Mouse (Mus musculus): ENCODE results near the gene Mlh1.

DNA sequence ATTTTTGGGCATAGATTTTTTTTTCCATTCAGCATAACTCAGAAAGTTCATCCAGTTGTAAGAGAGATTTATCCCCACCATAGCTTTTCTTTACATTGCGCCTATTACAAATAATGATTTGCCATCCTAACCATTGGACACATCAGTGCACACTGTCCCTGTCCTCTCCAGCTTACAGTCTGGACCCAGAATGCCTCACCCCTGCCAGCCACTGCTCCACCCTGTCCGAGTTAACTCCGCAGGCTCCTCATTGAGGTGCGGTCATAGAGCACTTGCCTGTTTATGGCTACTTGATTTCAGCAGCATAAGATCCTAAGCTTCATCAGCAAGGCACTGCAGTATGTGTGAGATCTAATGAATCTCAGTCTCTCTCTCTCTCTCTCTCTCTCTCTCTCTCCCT is 61.2 kb downstream of the Mlh1 start:
- TF ChIP-seq POLR2A (IDR thresholded peaks at IDR 0.05; ENCODE audit: insufficient read length, low read depth) (no peak), USF1 (IDR thresholded peaks at IDR 0.05; ENCODE audit: low read depth) (no peak), MAX (IDR thresholded peaks at IDR 0.05; ENCODE audit: low read depth) (no peak), POLR2AphosphoS2 (IDR thresholded peaks at IDR 0.05; ENCODE audit: insufficient read length, low read depth) (no peak), MYOD1 (IDR thresholded peaks at IDR 0.05; ENCODE audit: control insufficient read depth in 1 of 3, insufficient read length in 2 of 3, low read depth in 2 of 3) (no peak), E2F4 (IDR thresholded peaks at IDR 0.05; ENCODE audit: insufficient read depth) (no peak), CEBPB (IDR thresholded peaks at IDR 0.05; ENCODE audit: insufficient read depth, poor library complexity, severe bottlenecking) (no peak), MYOG (IDR thresholded peaks at IDR 0.05; ENCODE audit: control insufficient read depth in 1 of 3, insufficient read depth in 1 of 3, insufficient read length in 2 of 3, low read depth in 2 of 3) (no peak), TCF12 (IDR thresholded peaks at IDR 0.05; ENCODE audit: insufficient read depth, poor library complexity, severe bottlenecking) (no peak), SRF (IDR thresholded peaks at IDR 0.05; ENCODE audit: control insufficient read depth, insufficient read length, low read depth) (no peak), REST (IDR thresholded peaks at IDR 0.05; ENCODE audit: insufficient read depth, insufficient read length) (no peak), TCF3 (IDR thresholded peaks at IDR 0.05; ENCODE audit: insufficient read length, low read depth) (no peak)
